Mouse (Mus musculus): Measurements from ENCODE around the gene Sema3f.

- TF ChIP-seq SRF (IDR thresholded peaks at IDR 0.05; ENCODE audit: control insufficient read depth, insufficient read length, low read depth), result no peak
- TF ChIP-seq POLR2A (IDR thresholded peaks at IDR 0.05; ENCODE audit: insufficient read length, low read depth), result no peak
- TF ChIP-seq USF1 (IDR thresholded peaks at IDR 0.05; ENCODE audit: low read depth), result no peak
- no peak for TF ChIP-seq MAX (IDR thresholded peaks at IDR 0.05; ENCODE audit: low read depth)
- no peak for TF ChIP-seq POLR2AphosphoS2 (IDR thresholded peaks at IDR 0.05; ENCODE audit: insufficient read length, low read depth)
- TF ChIP-seq MYOG (IDR thresholded peaks at IDR 0.05; ENCODE audit: control insufficient read depth in 1 of 3, insufficient read depth in 1 of 3, insufficient read length in 2 of 3, low read depth in 2 of 3), result no peak
- no peak for TF ChIP-seq TCF3 (IDR thresholded peaks at IDR 0.05; ENCODE audit: insufficient read length, low read depth)
- no peak for TF ChIP-seq MYOD1 (IDR thresholded peaks at IDR 0.05; ENCODE audit: control insufficient read depth in 1 of 3, insufficient read length in 2 of 3, low read depth in 2 of 3)
Observed at GRCm38 (mm10) chr9:107675671-107676301, 34.5 kb downstream of the Sema3f start.

Measured in myocyte (in vitro differentiated cells).